Mouse (Mus musculus): ENCODE measurements around the gene Mthfr.
A peak's percentile ranks its signal among the peaks of the same experiment; 100 is the strongest.

The Mthfr gene

GRCm38 (mm10) chr4:148089166-148089565 is 50.3 kb downstream of the Mthfr start:
- no peak for DNase-seq (ENCODE audit: low read depth, low spot score)

- no peak for DNase-seq (ENCODE audit: low read depth, low spot score)
These were observed 52.3 kb downstream of the Mthfr start for GRCm38 (mm10) chr4:148091181-148091580.

GRCm38 (mm10) chr4:148092551-148093271 is 53.8 kb downstream of the Mthfr start:
- no peak for DNase-seq (ENCODE audit: low read depth, low spot score)

GRCm38 (mm10) chr4:148094161-148094560 is 55.3 kb downstream of the Mthfr start:
- no peak for DNase-seq (ENCODE audit: low read depth, low spot score)

GRCm38 (mm10) chr4:148095081-148095480 is 56.2 kb downstream of the Mthfr start:
- DNase-seq (ENCODE audit: low read depth, low spot score): no peak

- no peak for DNase-seq (ENCODE audit: low read depth, low spot score)
These were observed 59.1 kb downstream of the Mthfr start for GRCm38 (mm10) chr4:148097936-148098335.

- DNase-seq (ENCODE audit: low read depth, low spot score): no peak
These were observed 59.8 kb downstream of the Mthfr start for GRCm38 (mm10) chr4:148098666-148099065.

- peak; percentile 77 for DNase-seq (ENCODE audit: low read depth, low spot score)
These were observed 63.1 kb downstream of the Mthfr start for GRCm38 (mm10) chr4:148101801-148102527.

GRCm38 (mm10) chr4:148104146-148104545 is 65.3 kb downstream of the Mthfr start:
- DNase-seq (ENCODE audit: low read depth, low spot score): no peak

- peak; percentile 63 for DNase-seq (ENCODE audit: low read depth, low spot score)
These were observed 68.9 kb downstream of the Mthfr start for GRCm38 (mm10) chr4:148107621-148108291.

- peak; percentile 40 for DNase-seq (ENCODE audit: low read depth, low spot score)
These were observed 69.8 kb downstream of the Mthfr start for GRCm38 (mm10) chr4:148108565-148109100.

All from brain, adult 2 months (tissue).